Comparison of ENCODE assay signal across 8 mouse cellular contexts in genomic region chr6:77628573-77629192, GRCm38 (mm10).
DNase-seq lines count a peak whose midpoint lies in the region; ATAC-seq lines count a peak whose summit lies in the region.

No protein-coding gene starts in this region.

- peak; percentile 73 for ATAC-seq in midbrain, embryonic 11.5 days (ENCODE audit: low FRiP score)
- ATAC-seq in kidney, embryonic 15.5 days (replicated peaks; ENCODE audit: low FRiP score) = peak; percentile 77; the same call in 1 of the 2 replicates
- peak; percentile 76 for ATAC-seq in neural tube, embryonic 11.5 days (ENCODE audit: insufficient read depth, low FRiP score, low TSS enrichment)

- H3K27me3 ChIP-seq in midbrain, embryonic 11.5 days (ENCODE audit: control insufficient read depth, insufficient read depth, low read length) = no peaks in the 10 kb centered on the region
- H3K27me3 ChIP-seq in midbrain, embryonic 10.5 days (ENCODE audit: low read depth, poor library complexity, severe bottlenecking) = no peaks in the 10 kb centered on the region
- no peaks in the 10 kb centered on the region for H3K27me3 ChIP-seq in kidney, embryonic 15.5 days
- no peaks in the 10 kb centered on the region for H3K27me3 ChIP-seq in neural tube, embryonic 11.5 days (ENCODE audit: control insufficient read depth, insufficient read depth, low read length)

- no peak overlapping the region for H3K4me3 ChIP-seq in midbrain, embryonic 11.5 days (ENCODE audit: low read depth, low read length)
- no peak overlapping the region for H3K4me3 ChIP-seq in midbrain, embryonic 10.5 days
- H3K4me3 ChIP-seq in kidney, embryonic 15.5 days (replicated peaks) = no peak overlapping the region
- H3K4me3 ChIP-seq in neural tube, embryonic 11.5 days (ENCODE audit: low read depth, low read length) = no peak overlapping the region

- H3K27ac ChIP-seq in midbrain, embryonic 11.5 days (ENCODE audit: low read depth, low read length) = no peak overlapping the region
- no peak overlapping the region for H3K27ac ChIP-seq in midbrain, embryonic 10.5 days (replicated peaks)
- no peak overlapping the region for H3K27ac ChIP-seq in kidney, embryonic 15.5 days
- H3K27ac ChIP-seq in neural tube, embryonic 11.5 days (ENCODE audit: low read depth, low read length) = no peak overlapping the region

- no peaks in the 10 kb centered on the region for H3K9me3 ChIP-seq in midbrain, embryonic 11.5 days (ENCODE audit: control insufficient read depth, low read length)
- H3K9me3 ChIP-seq in midbrain, embryonic 10.5 days (replicated peaks) = no peaks in the 10 kb centered on the region
- no peaks in the 10 kb centered on the region for H3K9me3 ChIP-seq in kidney, embryonic 15.5 days (replicated peaks)
- no peaks in the 10 kb centered on the region for H3K9me3 ChIP-seq in neural tube, embryonic 11.5 days (ENCODE audit: control insufficient read depth, low read length)

- H3K4me1 ChIP-seq in midbrain, embryonic 11.5 days (ENCODE audit: control insufficient read depth, insufficient read depth, low read length) = no peaks in the 10 kb centered on the region
- no peaks in the 10 kb centered on the region for H3K4me1 ChIP-seq in midbrain, embryonic 10.5 days
- H3K4me1 ChIP-seq in kidney, embryonic 15.5 days = no peaks in the 10 kb centered on the region
- H3K4me1 ChIP-seq in neural tube, embryonic 11.5 days (ENCODE audit: control insufficient read depth, insufficient read depth, low read length) = no peaks in the 10 kb centered on the region

- no peak overlapping the region for H3K4me2 ChIP-seq in midbrain, embryonic 11.5 days
- no peak overlapping the region for H3K4me2 ChIP-seq in kidney, embryonic 15.5 days
- no peak overlapping the region for H3K4me2 ChIP-seq in neural tube, embryonic 11.5 days (ENCODE audit: low read depth)

- DNase-seq in adrenal gland, postnatal 10 days = peak; percentile 12
- DNase-seq in adrenal gland, adult 2 months = no peak
- DNase-seq in midbrain, embryonic 11.5 days (ENCODE audit: low spot score, missing footprints) = peak; percentile 87
- DNase-seq in midbrain, embryonic 10.5 days (ENCODE audit: low spot score) = no peak
- peak; percentile 13 for DNase-seq in neural tube, embryonic 11.5 days (ENCODE audit: low spot score)
- no peak for DNase-seq in spleen, postnatal 10 days (ENCODE audit: low spot score in 2 of 2)
- DNase-seq in gastrocnemius, adult 8-10 months (ENCODE audit: low spot score in 2 of 2) = no peak

- no peak overlapping the region for H3K9ac ChIP-seq in midbrain, embryonic 11.5 days (ENCODE audit: low read length)
- no peak overlapping the region for H3K9ac ChIP-seq in kidney, embryonic 15.5 days
- H3K9ac ChIP-seq in neural tube, embryonic 11.5 days (ENCODE audit: low read length) = no peak overlapping the region

- 55% methylated on average over 7 of the region's 7 CpGs for WGBS in midbrain, embryonic 11.5 days
- 56% methylated on average over 7 of the region's 7 CpGs for WGBS in midbrain, embryonic 10.5 days
- WGBS in kidney, embryonic 15.5 days = 59% methylated on average over 7 of the region's 7 CpGs
- 54% methylated on average over 7 of the region's 7 CpGs for WGBS in neural tube, embryonic 11.5 days

- H3K36me3 ChIP-seq in midbrain, embryonic 11.5 days (ENCODE audit: control insufficient read depth, insufficient read depth, low read length) = no peaks in the 10 kb centered on the region
- no peaks in the 10 kb centered on the region for H3K36me3 ChIP-seq in midbrain, embryonic 10.5 days
- no peaks in the 10 kb centered on the region for H3K36me3 ChIP-seq in kidney, embryonic 15.5 days
- no peaks in the 10 kb centered on the region for H3K36me3 ChIP-seq in neural tube, embryonic 11.5 days (ENCODE audit: control insufficient read depth, insufficient read depth, low read length)

Comparison
In these comparisons a context has a peak if more than half of its experiments do, and no peak if none do; other contexts are left out.
1. DNase-seq: peak in adrenal gland, postnatal 10 days (single experiment), midbrain, embryonic 11.5 days (single experiment) and neural tube, embryonic 11.5 days (single experiment); none in adrenal gland, adult 2 months (single experiment), midbrain, embryonic 10.5 days (single experiment), spleen, postnatal 10 days (0 of 2) and gastrocnemius, adult 8-10 months (0 of 2).
2. Peak in every context shown above with its lines, with median percentiles within 50 percentile points of each other: ATAC-seq.